Mouse (Mus musculus): ENCODE data around the gene Mbnl2. TPM values are rescaled to one million over a fixed set of nuclear protein-coding genes. Genes with fewer than 3 reads are reported as not detected.

Mbnl2 gene
- polyA plus RNA-seq, 1 experiment = 61.8 TPM

DNA sequence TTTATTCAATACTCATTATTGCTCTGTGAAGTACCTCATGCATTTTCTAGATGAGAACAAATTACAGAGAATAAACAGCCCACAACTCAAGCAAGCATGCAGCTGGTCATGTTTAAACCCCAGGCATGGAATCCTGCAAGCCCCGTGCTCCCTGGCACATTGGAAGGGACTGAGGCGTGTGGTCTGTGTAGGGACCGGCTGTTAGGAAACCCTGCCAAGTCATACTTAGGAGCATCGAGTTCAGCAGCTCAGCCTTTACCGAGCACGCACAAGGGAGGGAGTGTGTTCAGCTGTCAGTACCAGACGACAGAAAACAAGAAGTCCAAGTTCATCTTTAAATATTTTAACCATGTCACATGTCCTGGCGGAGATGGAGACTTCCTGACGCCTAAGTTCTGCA lies 141.4 kb downstream of the Mbnl2 start:
- Histone ChIP-seq H3K4me1 (ENCODE audit: control insufficient read depth, insufficient read depth, low read length) (no peaks in the 10 kb centered on the region), H3K27me3 (ENCODE audit: control insufficient read depth, insufficient read depth, low read length, poor library complexity, severe bottlenecking) (no peaks in the 10 kb centered on the region), H3K4me3 (ENCODE audit: low read depth, low read length) (no peak overlapping the region), H3K9ac (ENCODE audit: low read depth, poor library complexity, severe bottlenecking) (no peak overlapping the region), H3K9me3 (replicated peaks; ENCODE audit: control insufficient read depth, insufficient read depth, low read length, poor library complexity, severe bottlenecking) (no peaks in the 10 kb centered on the region), H3K27ac (ENCODE audit: insufficient read depth, low read length) (no peak overlapping the region), H3K36me3 (ENCODE audit: control insufficient read depth, insufficient read depth, low read length, poor library complexity, severe bottlenecking) (no peaks in the 10 kb centered on the region)
- TF ChIP-seq EP300 (IDR thresholded peaks at IDR 0.05; ENCODE audit: insufficient read depth, low read depth, low read length) (no peak), CTCF (IDR thresholded peaks at IDR 0.05; ENCODE audit: low read depth, low read length) (no peak), POLR2A (IDR thresholded peaks at IDR 0.05; ENCODE audit: insufficient read depth, low read length) (no peak)

GRCm38 (mm10) chr14:120418964-120419363 lies 143.5 kb downstream of the Mbnl2 start:
- H3K27ac ChIP-seq (ENCODE audit: insufficient read depth, low read length) = no peak overlapping the region
- TF ChIP-seq CTCF (IDR thresholded peaks at IDR 0.05; ENCODE audit: low read depth, low read length) (no peak), EP300 (IDR thresholded peaks at IDR 0.05; ENCODE audit: insufficient read depth, low read depth, low read length) (no peak), POLR2A (IDR thresholded peaks at IDR 0.05; ENCODE audit: insufficient read depth, low read length) (no peak)
- no peaks in the 10 kb centered on the region for H3K27me3 ChIP-seq (ENCODE audit: control insufficient read depth, insufficient read depth, low read length, poor library complexity, severe bottlenecking)
- no peaks in the 10 kb centered on the region for H3K4me1 ChIP-seq (ENCODE audit: control insufficient read depth, insufficient read depth, low read length)
- H3K9ac ChIP-seq (ENCODE audit: low read depth, poor library complexity, severe bottlenecking) = no peak overlapping the region
- H3K4me3 ChIP-seq (ENCODE audit: low read depth, low read length) = no peak overlapping the region
- H3K36me3 ChIP-seq (ENCODE audit: control insufficient read depth, insufficient read depth, low read length, poor library complexity, severe bottlenecking) = no peaks in the 10 kb centered on the region; the same call in 1 of the 2 replicates
- H3K9me3 ChIP-seq (replicated peaks; ENCODE audit: control insufficient read depth, insufficient read depth, low read length, poor library complexity, severe bottlenecking) = no peaks in the 10 kb centered on the region

DNA sequence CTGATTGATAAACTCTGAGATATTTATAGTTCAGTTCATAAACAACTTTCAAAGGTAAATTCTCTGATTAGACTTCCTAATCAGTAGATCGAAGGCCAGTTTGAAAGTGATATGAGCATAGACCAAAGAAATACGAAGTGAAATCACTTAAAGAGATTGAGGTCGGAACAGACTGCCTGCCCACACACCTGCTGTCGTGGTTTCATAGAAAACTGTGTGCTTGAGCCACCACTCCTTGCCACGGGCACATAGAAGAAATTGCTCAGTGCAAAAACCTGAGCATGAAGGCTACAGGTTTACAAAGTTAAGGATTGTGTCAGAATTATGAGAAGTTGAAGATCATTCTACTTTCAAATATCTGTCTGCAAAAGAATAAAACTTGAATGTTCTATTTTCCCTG lies 153.0 kb downstream of the Mbnl2 start:
- no peaks in the 10 kb centered on the region; the same call in 1 of the 2 replicates for H3K36me3 ChIP-seq (ENCODE audit: control insufficient read depth, insufficient read depth, low read length, poor library complexity, severe bottlenecking)
- H3K27ac ChIP-seq (ENCODE audit: insufficient read depth, low read length) = no peak overlapping the region
- no peaks in the 10 kb centered on the region for H3K4me1 ChIP-seq (ENCODE audit: control insufficient read depth, insufficient read depth, low read length)
- no peak overlapping the region for H3K4me3 ChIP-seq (ENCODE audit: low read depth, low read length)
- H3K9me3 ChIP-seq (replicated peaks; ENCODE audit: control insufficient read depth, insufficient read depth, low read length, poor library complexity, severe bottlenecking) = peaks cover 4% of the 10 kb centered on the region
- TF ChIP-seq CTCF (IDR thresholded peaks at IDR 0.05; ENCODE audit: low read depth, low read length) = no peak
- no peak for TF ChIP-seq POLR2A (IDR thresholded peaks at IDR 0.05; ENCODE audit: insufficient read depth, low read length)
- no peak for TF ChIP-seq EP300 (IDR thresholded peaks at IDR 0.05; ENCODE audit: insufficient read depth, low read depth, low read length)
- H3K27me3 ChIP-seq (ENCODE audit: control insufficient read depth, insufficient read depth, low read length, poor library complexity, severe bottlenecking) = no peaks in the 10 kb centered on the region
- no peak overlapping the region for H3K9ac ChIP-seq (ENCODE audit: low read depth, poor library complexity, severe bottlenecking)

GRCm38 (mm10) chr14:120432773-120433172 lies 157.3 kb downstream of the Mbnl2 start:
- Histone ChIP-seq H3K9me3 (replicated peaks; ENCODE audit: control insufficient read depth, insufficient read depth, low read length, poor library complexity, severe bottlenecking) (peaks cover 7% of the 10 kb centered on the region; the same call in 1 of the 2 replicates), H3K36me3 (ENCODE audit: control insufficient read depth, insufficient read depth, low read length, poor library complexity, severe bottlenecking) (no peaks in the 10 kb centered on the region), H3K27ac (ENCODE audit: insufficient read depth, low read length) (no peak overlapping the region), H3K27me3 (ENCODE audit: control insufficient read depth, insufficient read depth, low read length, poor library complexity, severe bottlenecking) (no peaks in the 10 kb centered on the region), H3K9ac (ENCODE audit: low read depth, poor library complexity, severe bottlenecking) (no peak overlapping the region), H3K4me3 (ENCODE audit: low read depth, low read length) (no peak overlapping the region), H3K4me1 (ENCODE audit: control insufficient read depth, insufficient read depth, low read length) (no peaks in the 10 kb centered on the region)
- no peak for TF ChIP-seq EP300 (IDR thresholded peaks at IDR 0.05; ENCODE audit: insufficient read depth, low read depth, low read length)
- TF ChIP-seq CTCF (IDR thresholded peaks at IDR 0.05; ENCODE audit: low read depth, low read length) = no peak
- no peak for TF ChIP-seq POLR2A (IDR thresholded peaks at IDR 0.05; ENCODE audit: insufficient read depth, low read length)

DNA sequence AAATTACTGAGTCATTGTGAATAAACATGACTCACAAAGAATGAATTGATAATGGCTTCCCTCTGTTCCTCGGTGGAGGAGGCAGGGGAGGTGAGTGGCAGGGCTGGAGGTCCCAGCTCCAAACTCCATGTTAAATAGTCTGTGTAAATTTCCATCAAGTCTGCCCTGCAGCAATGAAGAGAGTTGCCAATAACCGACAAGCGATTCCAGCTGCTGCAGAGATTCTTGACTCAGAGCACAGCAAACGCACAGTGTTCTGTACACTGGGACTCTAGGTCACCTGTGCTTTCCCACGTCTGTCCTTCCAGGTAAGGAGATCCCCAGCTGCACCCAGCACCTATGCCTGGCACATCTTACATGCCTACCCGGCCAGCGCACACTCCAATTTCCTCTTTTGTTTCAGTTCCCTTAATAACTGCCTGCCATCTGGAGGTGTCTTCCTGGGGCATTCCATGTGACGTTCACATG lies 158.5 kb downstream of the Mbnl2 start:
- Histone ChIP-seq H3K9ac (ENCODE audit: low read depth, poor library complexity, severe bottlenecking) (no peak overlapping the region), H3K36me3 (ENCODE audit: control insufficient read depth, insufficient read depth, low read length, poor library complexity, severe bottlenecking) (no peaks in the 10 kb centered on the region), H3K4me1 (ENCODE audit: control insufficient read depth, insufficient read depth, low read length) (no peaks in the 10 kb centered on the region), H3K4me3 (ENCODE audit: low read depth, low read length) (no peak overlapping the region), H3K27me3 (ENCODE audit: control insufficient read depth, insufficient read depth, low read length, poor library complexity, severe bottlenecking) (no peaks in the 10 kb centered on the region), H3K27ac (ENCODE audit: insufficient read depth, low read length) (no peak overlapping the region), H3K9me3 (replicated peaks; ENCODE audit: control insufficient read depth, insufficient read depth, low read length, poor library complexity, severe bottlenecking) (peaks cover 7% of the 10 kb centered on the region; the same call in 1 of the 2 replicates)
- TF ChIP-seq EP300 (IDR thresholded peaks at IDR 0.05; ENCODE audit: insufficient read depth, low read depth, low read length) = no peak
- no peak for TF ChIP-seq CTCF (IDR thresholded peaks at IDR 0.05; ENCODE audit: low read depth, low read length)
- no peak for TF ChIP-seq POLR2A (IDR thresholded peaks at IDR 0.05; ENCODE audit: insufficient read depth, low read length)

GRCm38 (mm10) chr14:120434831-120435230 lies 159.4 kb downstream of the Mbnl2 start:
- TF ChIP-seq EP300 (IDR thresholded peaks at IDR 0.05; ENCODE audit: insufficient read depth, low read depth, low read length) = no peak
- no peak for TF ChIP-seq CTCF (IDR thresholded peaks at IDR 0.05; ENCODE audit: low read depth, low read length)
- no peak for TF ChIP-seq POLR2A (IDR thresholded peaks at IDR 0.05; ENCODE audit: insufficient read depth, low read length)
- no peak overlapping the region for H3K9ac ChIP-seq (ENCODE audit: low read depth, poor library complexity, severe bottlenecking)

More at GRCm38 (mm10) chr14:120434831-120435230, 159.4 kb downstream of the Mbnl2 start:
- no peaks in the 10 kb centered on the region for H3K4me1 ChIP-seq (ENCODE audit: control insufficient read depth, insufficient read depth, low read length)
- H3K27ac ChIP-seq (ENCODE audit: insufficient read depth, low read length) = no peak overlapping the region
- H3K27me3 ChIP-seq (ENCODE audit: control insufficient read depth, insufficient read depth, low read length, poor library complexity, severe bottlenecking) = no peaks in the 10 kb centered on the region
- no peak overlapping the region for H3K4me3 ChIP-seq (ENCODE audit: low read depth, low read length)
- H3K36me3 ChIP-seq (ENCODE audit: control insufficient read depth, insufficient read depth, low read length, poor library complexity, severe bottlenecking) = no peaks in the 10 kb centered on the region
- peaks cover 7% of the 10 kb centered on the region for H3K9me3 ChIP-seq (replicated peaks; ENCODE audit: control insufficient read depth, insufficient read depth, low read length, poor library complexity, severe bottlenecking)

Measured in ES-Bruce4 (cell line).